Comparison of ENCODE assay signal across 9 mouse cellular contexts in the genomic region with DNA sequence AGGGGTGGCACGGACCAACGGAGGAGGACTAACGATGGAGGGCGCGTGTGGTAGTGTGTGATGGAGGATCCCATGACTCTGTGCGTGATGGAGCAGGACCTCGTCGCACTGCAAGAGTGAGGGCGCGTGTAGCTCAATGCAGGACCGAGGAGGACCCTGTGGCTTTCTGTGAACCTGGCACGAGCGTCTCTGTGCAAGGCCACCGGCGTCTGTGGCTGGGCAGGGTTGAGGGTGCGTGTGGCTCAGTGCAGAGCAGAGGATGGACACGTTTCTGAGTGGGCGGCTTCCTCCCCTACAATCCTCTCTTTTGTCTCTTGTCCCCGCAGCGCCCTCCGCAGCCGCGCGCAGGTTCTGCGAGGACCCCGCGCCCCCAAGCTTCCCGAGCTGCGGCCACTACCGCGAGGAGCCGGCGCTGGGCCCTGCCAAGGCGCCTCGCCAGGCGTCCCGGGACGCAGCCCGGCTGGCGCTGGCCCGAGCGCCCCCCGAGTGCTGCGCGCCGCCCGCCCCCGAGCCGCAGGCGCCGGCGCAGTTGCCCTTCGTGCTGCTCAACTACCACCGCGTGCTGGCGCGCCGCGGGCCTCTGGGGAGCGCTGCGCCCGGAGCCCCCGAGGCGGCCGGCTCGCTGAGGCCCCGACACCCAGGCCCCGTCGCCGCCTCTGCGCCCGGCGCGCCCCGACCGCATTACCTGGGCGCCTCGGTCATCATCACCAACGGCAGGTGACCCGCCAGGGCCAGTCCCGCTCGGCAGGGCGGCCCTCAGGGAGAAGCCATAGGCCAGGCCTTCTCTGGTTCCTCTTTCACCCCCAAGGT. TPM values are rescaled to one million over a fixed set of nuclear protein-coding genes. Genes with fewer than 3 reads are reported as not detected.
A peak's percentile ranks its signal among the peaks of the same experiment; 100 is the strongest.
DNase-seq lines count a peak whose midpoint lies in the region; ATAC-seq and TF ChIP-seq lines count a peak whose summit lies in the region.
"Had no signal": no experiment of that assay in that cellular context is flagged by ENCODE, and none has a peak within 500 bp of the region (broad histone marks: within the 10 kb centered on the region; RNA-seq: fewer than 3 reads in every experiment).

No protein-coding gene starts in this region.

- peak overlapping the region; percentile 60 for H3K9ac ChIP-seq in kidney, embryonic 14.5 days (ENCODE audit: low read depth, low read length)
- no peak overlapping the region for H3K9ac ChIP-seq in liver, embryonic 12.5 days
- peak overlapping the region; percentile 34; the same call in 1 of the 2 replicates for H3K9ac ChIP-seq in stomach, embryonic 15.5 days

- H3K9me3 ChIP-seq in kidney, embryonic 14.5 days (ENCODE audit: control insufficient read depth, low read length): no peaks in the 10 kb centered on the region
- H3K9me3 ChIP-seq in forebrain, embryonic 10.5 days: no peaks in the 10 kb centered on the region
- no peaks in the 10 kb centered on the region for H3K9me3 ChIP-seq in liver, embryonic 12.5 days (replicated peaks)
- no peaks in the 10 kb centered on the region for H3K9me3 ChIP-seq in stomach, embryonic 15.5 days

- 2% methylated on average over 63 of the region's 83 CpGs for WGBS in kidney, embryonic 14.5 days
- under 1% methylated on average over 83 of the region's 83 CpGs for WGBS in forebrain, embryonic 10.5 days
- WGBS in liver, embryonic 12.5 days (ENCODE audit: insufficient replicate concordance): 3% methylated on average over 78 of the region's 83 CpGs
- 2% methylated on average over 81 of the region's 83 CpGs for WGBS in stomach, embryonic 15.5 days
- 15% methylated on average over 82 of the region's 83 CpGs for WGBS in kidney, adult 2 months

- H3K4me2 ChIP-seq in kidney, embryonic 14.5 days (replicated peaks; ENCODE audit: low read depth, low read length): peak overlapping the region; percentile 96
- peak overlapping the region; percentile 57 for H3K4me2 ChIP-seq in liver, embryonic 12.5 days
- H3K4me2 ChIP-seq in stomach, embryonic 15.5 days: peak overlapping the region; percentile 93

- no peak for TF ChIP-seq CTCF in kidney, adult 2 months (conservative IDR thresholded peaks at IDR 0.05; ENCODE audit: insufficient read depth, insufficient read length, low read depth, low read length)

- H3K4me3 ChIP-seq in kidney, embryonic 14.5 days (ENCODE audit: low read length): peak overlapping the region; percentile 47
- peak overlapping the region; percentile 62 for H3K4me3 ChIP-seq in forebrain, embryonic 10.5 days
- peak overlapping the region; percentile 44 for H3K4me3 ChIP-seq in liver, embryonic 12.5 days
- H3K4me3 ChIP-seq in stomach, embryonic 15.5 days (replicated peaks): peak overlapping the region; percentile 45
- H3K4me3 ChIP-seq in kidney, adult 2 months (ENCODE audit: insufficient read depth, low read depth, low read length): no peak overlapping the region

- peaks cover 5% of the 10 kb centered on the region for H3K4me1 ChIP-seq in kidney, embryonic 14.5 days (ENCODE audit: control insufficient read depth, insufficient read depth, low read length)
- H3K4me1 ChIP-seq in forebrain, embryonic 10.5 days: peaks cover 58% of the 10 kb centered on the region
- 0 out of 2 replicates have a peak, but pooled peaks cover 7% of the 10 kb centered on the region for H3K4me1 ChIP-seq in liver, embryonic 12.5 days
- H3K4me1 ChIP-seq in stomach, embryonic 15.5 days: peaks cover 12% of the 10 kb centered on the region; the same call in 1 of the 2 replicates
- no peaks in the 10 kb centered on the region for H3K4me1 ChIP-seq in kidney, adult 2 months (ENCODE audit: control insufficient read depth, insufficient read depth, low read length)

- peaks cover 62% of the 10 kb centered on the region for H3K27me3 ChIP-seq in kidney, embryonic 14.5 days (ENCODE audit: control insufficient read depth, insufficient read depth, low read length)
- H3K27me3 ChIP-seq in forebrain, embryonic 10.5 days (ENCODE audit: poor library complexity, severe bottlenecking): peaks cover 91% of the 10 kb centered on the region
- peaks cover 79% of the 10 kb centered on the region for H3K27me3 ChIP-seq in liver, embryonic 12.5 days (replicated peaks)
- peaks cover 39% of the 10 kb centered on the region for H3K27me3 ChIP-seq in stomach, embryonic 15.5 days (replicated peaks)
- no peaks in the 10 kb centered on the region for H3K27me3 ChIP-seq in kidney, adult 2 months (replicated peaks; ENCODE audit: control insufficient read depth, insufficient read depth, low read length)

- H3K36me3 ChIP-seq in kidney, embryonic 14.5 days (ENCODE audit: control insufficient read depth, insufficient read depth, low read length): no peaks in the 10 kb centered on the region
- H3K36me3 ChIP-seq in forebrain, embryonic 10.5 days (replicated peaks): no peaks in the 10 kb centered on the region
- H3K36me3 ChIP-seq in liver, embryonic 12.5 days: no peaks in the 10 kb centered on the region
- H3K36me3 ChIP-seq in stomach, embryonic 15.5 days: no peaks in the 10 kb centered on the region
- no peaks in the 10 kb centered on the region for H3K36me3 ChIP-seq in kidney, adult 2 months (ENCODE audit: control insufficient read depth, insufficient read depth, low read length)

- no peak overlapping the region for H3K27ac ChIP-seq in kidney, embryonic 14.5 days (ENCODE audit: low read depth, low read length)
- H3K27ac ChIP-seq in forebrain, embryonic 10.5 days: peak overlapping the region; percentile 87
- H3K27ac ChIP-seq in liver, embryonic 12.5 days: no peak overlapping the region
- no peak overlapping the region for H3K27ac ChIP-seq in stomach, embryonic 15.5 days
- H3K27ac ChIP-seq in kidney, adult 2 months (ENCODE audit: insufficient read depth, low read depth, low read length): no peak overlapping the region

- no peak for TF ChIP-seq POLR2A in kidney, adult 2 months (IDR thresholded peaks at IDR 0.05; ENCODE audit: low read depth, low read length)

- ATAC-seq in kidney, embryonic 14.5 days (ENCODE audit: low FRiP score, low TSS enrichment): peak; percentile 70
- no peak for ATAC-seq in liver, embryonic 12.5 days
- ATAC-seq in stomach, embryonic 15.5 days (ENCODE audit: insufficient read depth, low FRiP score, low read depth): peak; percentile 43; the same call in 1 of the 2 replicates
- ATAC-seq in erythroid progenitor cell, adult 5-6 weeks (replicated peaks; ENCODE audit: low FRiP score, poor library complexity, severe bottlenecking): no peak

- no peak for DNase-seq in kidney, postnatal 36 days
- DNase-seq in Muller cell, postnatal 12 days (ENCODE audit: inconsistent ontology term): peak; percentile 18
- peak; percentile 46 for DNase-seq in forebrain, embryonic 10.5 days (ENCODE audit: extremely low spot score, low spot score)
- no peak for DNase-seq in kidney, adult 2 months

RNA-seq across cellular contexts. Expression of a gene that starts 40.6 kb away (rescaled TPM):
- 2.2 and 2.5 TPM in 2 replicates for polyA plus RNA-seq in kidney, embryonic 14.5 days (2014; fragmentation: Nextera tagmentation; extraction: Ambion mirVana)
- polyA plus RNA-seq in forebrain, embryonic 10.5 days (2016; fragmentation: Nextera tagmentation; extraction: Ambion mirVana): 0.04 and 0.14 TPM in 2 replicates
- not detected in 2 replicates for polyA plus RNA-seq in liver, embryonic 12.5 days (2016; fragmentation: Nextera tagmentation; extraction: Ambion mirVana)
- 0.31 TPM in 2 replicates for polyA plus RNA-seq in stomach, embryonic 15.5 days (2015; fragmentation: Nextera tagmentation; extraction: Ambion mirVana)
- total RNA-seq in erythroid progenitor cell, adult 5-6 weeks (2015; ENCODE audit: low replicate concordance): not detected in 2 replicates
- total RNA-seq in erythroid progenitor cell, adult 5-6 weeks (2017; ENCODE audit: low replicate concordance): not detected in 2 replicates
- 8.1 and 9.9 TPM in 2 replicates for polyA plus RNA-seq in kidney, adult 2 months (2012; rRNA removed)
- polyA plus RNA-seq: spleen, adult 2 months had no signal

Comparison
In these comparisons a context has a peak if more than half of its experiments do, and no peak if none do; other contexts are left out.
1. ATAC-seq: peak in kidney, embryonic 14.5 days (single experiment) and stomach, embryonic 15.5 days (single experiment); none in liver, embryonic 12.5 days (single experiment) and erythroid progenitor cell, adult 5-6 weeks (single experiment).
2. DNase-seq: peak in Muller cell, postnatal 12 days (single experiment) and forebrain, embryonic 10.5 days (single experiment); none in kidney, postnatal 36 days (0 of 2) and kidney, adult 2 months (single experiment).
3. Peak in every context shown above with its lines, with median percentiles within 50 percentile points of each other: H3K4me2 ChIP-seq.